Mouse (Mus musculus): Measurements from ENCODE around the gene Scaf1. TPM values are rescaled to one million over a fixed set of nuclear protein-coding genes. Genes with fewer than 3 reads are reported as not detected.

The Scaf1 gene
- total RNA-seq, 1 experiment, result 39.2 TPM

DNA sequence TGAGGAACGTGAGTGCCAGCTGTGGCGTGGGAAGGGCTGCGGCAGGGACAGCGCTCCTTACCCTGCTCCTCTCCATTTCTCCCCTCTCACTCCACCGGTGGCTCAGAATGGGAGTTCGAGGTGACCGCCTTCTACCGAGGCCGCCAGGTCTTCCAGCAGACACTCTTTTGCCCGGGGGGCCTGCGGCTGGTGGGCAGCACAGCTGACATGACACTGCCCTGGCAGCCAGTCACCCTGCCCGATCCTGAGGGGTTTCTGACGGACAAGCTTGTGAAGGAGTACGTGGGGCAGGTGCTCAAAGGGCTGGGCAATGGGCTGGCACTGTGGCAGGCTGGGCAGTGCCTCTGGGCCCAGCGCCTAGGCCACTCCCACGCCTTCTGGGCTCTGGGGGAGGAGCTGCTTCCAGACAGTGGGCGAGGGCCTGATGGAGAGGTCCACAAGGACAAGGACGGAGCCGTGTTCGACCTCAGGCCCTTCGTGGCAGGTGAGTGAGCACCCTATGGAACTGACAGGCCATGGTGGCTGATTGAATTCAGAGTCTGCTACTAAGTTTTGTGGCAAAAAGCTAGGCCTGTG lies 15.5 kb downstream of the Scaf1 start:
- Histone ChIP-seq H3K27ac (ENCODE audit: insufficient read depth, low read depth, low read length, poor library complexity, severe bottlenecking) (no peak overlapping the region), H3K4me1 (ENCODE audit: control insufficient read depth in 2 of 2, insufficient read depth in 2 of 2, low read length in 2 of 2, poor library complexity in 1 of 2) (peaks cover 2 to 9% of the 10 kb centered on the region in 2 experiments; a peak in 1 of 4 replicates), H3K9me3 (ENCODE audit: control insufficient read depth, insufficient read depth, low read depth, low read length) (no peaks in the 10 kb centered on the region), H3K9ac (ENCODE audit: insufficient read depth, low read depth, low read length, poor library complexity, severe bottlenecking) (no peak overlapping the region), H3K36me3 (ENCODE audit: control insufficient read depth, insufficient read depth, low read length, poor library complexity, severe bottlenecking) (peaks cover 44% of the 10 kb centered on the region), H3K4me3 (ENCODE audit: insufficient read depth in 1 of 2, low read depth in 1 of 2, low read length in 2 of 2, poor library complexity in 1 of 2, severe bottlenecking in 1 of 2) (no peak overlapping the region)
- TF ChIP-seq MAFK (IDR thresholded peaks at IDR 0.05; ENCODE audit: insufficient read depth, low read depth, low read length) (no peak), ZNF384 (IDR thresholded peaks at IDR 0.05; ENCODE audit: low read depth, low read length) (no peak), HCFC1 (IDR thresholded peaks at IDR 0.05; ENCODE audit: borderline replicate concordance, insufficient read depth, low read length) (no peak), ZC3H11A (IDR thresholded peaks at IDR 0.05; ENCODE audit: borderline replicate concordance, low read depth, low read length) (no peak), CHD2 (IDR thresholded peaks at IDR 0.05; ENCODE audit: low read depth, low read length) (no peak)
- in situ Hi-C loops (cut with MboI; ENCODE audit: low sequenced_read_pairs in 2 of 2, unreplicated experiment in 2 of 2), result no loop called here
- DNase-seq (ENCODE audit: low read depth, low spot score), result no peak

DNA sequence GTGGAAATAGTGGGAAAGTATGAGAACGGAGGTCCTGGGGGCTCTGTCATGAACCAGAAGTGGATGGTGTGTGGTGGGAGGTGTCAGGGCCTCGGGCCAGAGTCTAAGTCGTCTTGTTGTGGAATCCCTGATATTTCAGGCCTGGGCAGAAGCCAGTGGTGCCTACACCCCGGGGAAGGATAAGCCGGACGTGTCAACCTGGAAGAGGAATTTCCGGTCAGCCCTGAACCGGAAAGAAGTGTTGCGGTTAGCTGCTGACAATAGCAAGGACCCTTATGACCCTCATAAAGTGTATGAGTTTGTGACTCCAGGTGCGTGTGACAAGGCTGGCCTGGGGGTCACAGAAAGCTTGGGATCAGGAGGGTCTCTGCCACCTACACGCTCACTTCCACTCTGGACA lies 16.4 kb downstream of the Scaf1 start:
- in situ Hi-C loops (cut with MboI; ENCODE audit: low sequenced_read_pairs in 2 of 2, unreplicated experiment in 2 of 2), result no loop called here
- H3K9me3 ChIP-seq (ENCODE audit: control insufficient read depth, insufficient read depth, low read depth, low read length), result no peaks in the 10 kb centered on the region
- peaks cover 2 to 11% of the 10 kb centered on the region in 2 experiments; a peak in 1 of 4 replicates for H3K4me1 ChIP-seq (ENCODE audit: control insufficient read depth in 2 of 2, insufficient read depth in 2 of 2, low read length in 2 of 2, poor library complexity in 1 of 2)
- H3K27ac ChIP-seq (ENCODE audit: insufficient read depth, low read depth, low read length, poor library complexity, severe bottlenecking), result no peak overlapping the region
- TF ChIP-seq CHD2 (IDR thresholded peaks at IDR 0.05; ENCODE audit: low read depth, low read length), result no peak
- TF ChIP-seq HCFC1 (IDR thresholded peaks at IDR 0.05; ENCODE audit: borderline replicate concordance, insufficient read depth, low read length), result no peak
- TF ChIP-seq ZC3H11A (IDR thresholded peaks at IDR 0.05; ENCODE audit: borderline replicate concordance, low read depth, low read length), result no peak
- no peak for TF ChIP-seq MAFK (IDR thresholded peaks at IDR 0.05; ENCODE audit: insufficient read depth, low read depth, low read length)
- no peak for TF ChIP-seq ZNF384 (IDR thresholded peaks at IDR 0.05; ENCODE audit: low read depth, low read length)
- peaks cover 44% of the 10 kb centered on the region for H3K36me3 ChIP-seq (ENCODE audit: control insufficient read depth, insufficient read depth, low read length, poor library complexity, severe bottlenecking)
- DNase-seq (ENCODE audit: low read depth, low spot score), result no peak
- H3K4me3 ChIP-seq (ENCODE audit: insufficient read depth in 1 of 2, low read depth in 1 of 2, low read length in 2 of 2, poor library complexity in 1 of 2, severe bottlenecking in 1 of 2), result no peak overlapping the region
- H3K9ac ChIP-seq (ENCODE audit: insufficient read depth, low read depth, low read length, poor library complexity, severe bottlenecking), result no peak overlapping the region

GRCm38 (mm10) chr7:44998501-44998955 lies 17.6 kb downstream of the Scaf1 start, which contains the start of gene Bcl2l12:
Gene Bcl2l12, minus strand, starts transcription at chr7:44998712.
- DNase-seq (ENCODE audit: low read depth, low spot score), result no peak
- no peaks in the 10 kb centered on the region for H3K9me3 ChIP-seq (ENCODE audit: control insufficient read depth, insufficient read depth, low read depth, low read length)
- in situ Hi-C loops (cut with MboI; ENCODE audit: low sequenced_read_pairs in 2 of 2, unreplicated experiment in 2 of 2), result no loop called here
- TF ChIP-seq ZC3H11A (IDR thresholded peaks at IDR 0.05; ENCODE audit: borderline replicate concordance, low read depth, low read length), result no peak
- TF ChIP-seq ZNF384 (IDR thresholded peaks at IDR 0.05; ENCODE audit: low read depth, low read length), result no peak
- TF ChIP-seq HCFC1 (IDR thresholded peaks at IDR 0.05; ENCODE audit: borderline replicate concordance, insufficient read depth, low read length), result no peak
- no peak for TF ChIP-seq CHD2 (IDR thresholded peaks at IDR 0.05; ENCODE audit: low read depth, low read length)
- no peak for TF ChIP-seq MAFK (IDR thresholded peaks at IDR 0.05; ENCODE audit: insufficient read depth, low read depth, low read length)
- H3K4me1 ChIP-seq (ENCODE audit: control insufficient read depth in 2 of 2, insufficient read depth in 2 of 2, low read length in 2 of 2, poor library complexity in 1 of 2), result peaks cover 2 to 12% of the 10 kb centered on the region in 2 experiments; a peak in 1 of 4 replicates
- peak within 1 kb of the TSS; percentile 45 for H3K27ac ChIP-seq (ENCODE audit: insufficient read depth, low read depth, low read length, poor library complexity, severe bottlenecking)
- peak within 1 kb of the TSS; percentile 85 to 92 for H3K4me3 ChIP-seq (ENCODE audit: insufficient read depth in 1 of 2, low read depth in 1 of 2, low read length in 2 of 2, poor library complexity in 1 of 2, severe bottlenecking in 1 of 2)
- H3K9ac ChIP-seq (ENCODE audit: insufficient read depth, low read depth, low read length, poor library complexity, severe bottlenecking), result peak within 1 kb of the TSS; percentile 79
- H3K36me3 ChIP-seq (ENCODE audit: control insufficient read depth, insufficient read depth, low read length, poor library complexity, severe bottlenecking), result peaks cover 42% of the 10 kb centered on the region

DNA sequence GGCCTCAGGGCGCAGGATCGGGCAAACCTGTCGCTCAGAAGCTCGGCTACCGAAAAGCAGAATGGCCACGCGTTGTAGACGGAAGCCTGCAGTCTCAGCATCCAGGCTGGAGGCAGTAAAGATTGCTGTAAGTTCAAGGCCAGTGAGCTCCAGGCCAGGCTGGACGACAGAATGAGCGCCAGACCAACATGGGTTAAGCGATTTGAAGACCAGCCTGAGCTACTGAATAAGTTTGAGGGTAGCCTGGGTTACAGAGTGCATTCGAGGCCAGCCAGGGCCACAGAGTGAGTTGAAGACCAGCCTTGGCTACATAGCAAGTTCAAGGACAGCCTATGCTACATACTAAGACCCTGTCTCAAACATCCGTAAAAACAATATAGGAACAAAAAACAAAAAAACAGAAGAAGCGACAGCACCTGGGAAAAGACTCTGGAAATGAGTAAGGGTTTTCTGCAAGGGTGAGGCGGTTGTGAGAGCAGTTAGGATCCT lies 18.2 kb downstream of the Scaf1 start:
- H3K9me3 ChIP-seq (ENCODE audit: control insufficient read depth, insufficient read depth, low read depth, low read length), result no peaks in the 10 kb centered on the region
- peaks cover 41% of the 10 kb centered on the region for H3K36me3 ChIP-seq (ENCODE audit: control insufficient read depth, insufficient read depth, low read length, poor library complexity, severe bottlenecking)
- in situ Hi-C loops (cut with MboI; ENCODE audit: low sequenced_read_pairs in 2 of 2, unreplicated experiment in 2 of 2), result no loop called here
- no peak for DNase-seq (ENCODE audit: low read depth, low spot score)
- peaks cover 2 to 14% of the 10 kb centered on the region in 2 experiments; a peak in 1 of 4 replicates for H3K4me1 ChIP-seq (ENCODE audit: control insufficient read depth in 2 of 2, insufficient read depth in 2 of 2, low read length in 2 of 2, poor library complexity in 1 of 2)
- peak overlapping the region; percentile 45; the same call in 1 of the 2 replicates for H3K27ac ChIP-seq (ENCODE audit: insufficient read depth, low read depth, low read length, poor library complexity, severe bottlenecking)
- TF ChIP-seq ZNF384 (IDR thresholded peaks at IDR 0.05; ENCODE audit: low read depth, low read length), result no peak
- TF ChIP-seq HCFC1 (IDR thresholded peaks at IDR 0.05; ENCODE audit: borderline replicate concordance, insufficient read depth, low read length), result no peak
- no peak for TF ChIP-seq CHD2 (IDR thresholded peaks at IDR 0.05; ENCODE audit: low read depth, low read length)
- TF ChIP-seq ZC3H11A (IDR thresholded peaks at IDR 0.05; ENCODE audit: borderline replicate concordance, low read depth, low read length), result no peak
- TF ChIP-seq MAFK (IDR thresholded peaks at IDR 0.05; ENCODE audit: insufficient read depth, low read depth, low read length), result no peak
- H3K9ac ChIP-seq (ENCODE audit: insufficient read depth, low read depth, low read length, poor library complexity, severe bottlenecking), result peak overlapping the region; percentile 79
- peak overlapping the region; percentile 85 to 92 for H3K4me3 ChIP-seq (ENCODE audit: insufficient read depth in 1 of 2, low read depth in 1 of 2, low read length in 2 of 2, poor library complexity in 1 of 2, severe bottlenecking in 1 of 2)

Measured in ES-E14 (cell line).